Mouse (Mus musculus) bone marrow, adult 2 months (tissue): ENCODE results near the gene Nat8f7.
"Not testable (repeated sequence)": the region's sequence is repeated elsewhere in the genome, so short reads cannot be mapped to it uniquely, and the experiment has no call there.

Source experiments
- CTCF ChIP-seq: fragments of 200-500 bp; IDR thresholded peaks from 2 replicates; pipeline ENCODE4 v1.5.1; 2011; ENCODE audit warnings: low read length, control low read depth; ENCODE audit not compliant: control insufficient read depth, insufficient read depth
- POLR2A ChIP-seq: fragments of 200-500 bp; IDR thresholded peaks from 2 replicates; pipeline ENCODE4 v1.6.1; 2011; ENCODE audit warnings: low read depth, mild to moderate bottlenecking, control low read depth, low read length, borderline replicate concordance; ENCODE audit not compliant: control insufficient read depth

DNA sequence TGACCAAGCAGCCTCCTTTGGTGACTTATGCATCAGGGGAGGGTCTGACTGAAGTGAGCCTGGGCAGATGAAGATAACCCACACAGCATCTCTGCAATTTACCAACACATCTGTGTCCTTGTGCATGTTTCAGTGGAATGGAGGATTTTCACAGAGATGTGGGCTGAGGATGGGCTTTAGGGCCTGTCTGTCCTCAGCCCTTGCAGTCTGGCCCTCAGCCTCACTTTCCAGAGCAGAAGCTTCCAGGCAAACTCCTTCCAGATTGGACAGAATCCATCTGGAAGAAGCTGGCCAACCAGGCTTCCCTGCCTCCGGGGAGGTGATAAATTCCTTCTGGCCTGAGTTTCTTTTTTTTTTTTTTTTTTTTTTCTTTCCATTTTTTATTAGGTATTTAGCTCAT is 3.4 kb downstream of the Nat8f7 start:
- TF ChIP-seq CTCF, POLR2A: not testable (repeated sequence)
